Mouse (Mus musculus) olfactory bulb, adult 2 months (tissue): Measurements from ENCODE around the gene Sgms2.

Experiments
- CTCF ChIP-seq: fragments of 200-500 bp; IDR thresholded peaks from 2 replicates; pipeline ENCODE4 v1.5.1; 2012; ENCODE audit warnings: low read depth, mild to moderate bottlenecking, low read length, moderate library complexity; ENCODE audit not compliant: insufficient read depth
- POLR2A ChIP-seq: fragments of 200-500 bp; IDR thresholded peaks from 2 replicates; pipeline ENCODE4 v1.6.1; 2012; ENCODE audit warnings: mild to moderate bottlenecking, low read depth, low read length, moderate library complexity; ENCODE audit not compliant: insufficient read depth

DNA sequence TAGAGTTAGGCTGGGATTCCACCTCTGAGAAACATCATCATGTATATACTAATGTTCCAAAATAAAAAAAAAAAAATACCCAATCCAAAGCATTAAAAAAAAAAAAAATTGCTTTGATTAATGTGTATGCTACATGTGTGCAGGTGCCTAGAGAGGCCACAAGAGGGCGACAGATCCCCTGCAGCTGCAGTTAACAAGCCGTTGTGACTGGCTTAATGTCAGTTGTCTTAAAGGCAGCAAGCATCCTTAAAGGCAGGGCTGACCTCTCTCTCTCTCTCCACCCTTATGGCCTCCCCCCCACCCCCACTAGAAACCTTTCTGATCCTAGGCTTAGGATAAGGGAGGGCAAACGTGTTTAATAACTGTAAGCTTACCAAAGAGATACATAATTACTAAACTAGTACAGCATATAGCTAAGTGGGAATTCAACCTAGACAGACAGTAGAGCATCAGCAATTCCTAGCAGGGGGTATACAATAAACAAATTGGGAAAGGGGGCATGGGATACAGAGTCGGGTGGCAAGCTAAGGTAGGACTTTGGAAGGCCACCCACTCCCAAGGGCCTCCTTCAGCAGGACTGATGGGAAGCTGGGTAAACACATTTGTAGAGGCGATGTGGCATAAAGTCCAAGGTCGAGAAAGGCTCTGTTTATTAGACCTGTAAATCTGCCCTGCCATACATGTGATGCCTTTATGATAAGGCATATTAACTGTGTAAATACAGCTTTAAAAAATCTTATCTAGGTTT is 143.2 kb downstream of the Sgms2 start:
- TF ChIP-seq POLR2A (no peak), CTCF (no peak)
